Mouse (Mus musculus) monocyte, adult 2 months (primary cell): Measurements from ENCODE around the gene Dusp16.

Experiments
- DNase-seq, 2 experiments: peaks; one replicate each; pipeline ENCODE4 v3.0.0; 2022; ENCODE audit warnings: low spot score in 2 of 2, low read depth in 1 of 2

Dusp16 gene

GRCm38 (mm10) chr6:134745876-134746275 is 46.5 kb downstream of the Dusp16 start:
- no peak for DNase-seq

- no peak for DNase-seq
Measured at GRCm38 (mm10) chr6:134743568-134743967, 48.9 kb downstream of the Dusp16 start.

- no peak for DNase-seq
Measured at GRCm38 (mm10) chr6:134736853-134737252, 55.6 kb downstream of the Dusp16 start.

- no peak for DNase-seq
Measured at GRCm38 (mm10) chr6:134733800-134734221, 58.6 kb downstream of the Dusp16 start.

GRCm38 (mm10) chr6:134732813-134733212 is 59.6 kb downstream of the Dusp16 start:
- no peak for DNase-seq

- DNase-seq: no peak
Measured at GRCm38 (mm10) chr6:134730978-134731377, 61.4 kb downstream of the Dusp16 start.

- no peak for DNase-seq
Measured at GRCm38 (mm10) chr6:134725406-134725805, 67.0 kb downstream of the Dusp16 start.

- DNase-seq: no peak
Measured at GRCm38 (mm10) chr6:134723833-134724553, 68.4 kb downstream of the Dusp16 start.

- DNase-seq: no peak
Measured at GRCm38 (mm10) chr6:134723326-134723725, 69.1 kb downstream of the Dusp16 start.

GRCm38 (mm10) chr6:134722906-134723305 is 69.5 kb downstream of the Dusp16 start:
- DNase-seq: no peak

GRCm38 (mm10) chr6:134721729-134722269 is 70.6 kb downstream of the Dusp16 start:
- DNase-seq: no peak

GRCm38 (mm10) chr6:134720150-134720549 is 72.3 kb downstream of the Dusp16 start:
- DNase-seq: no peak

- no peak for DNase-seq
Measured at GRCm38 (mm10) chr6:134719156-134719555, 73.3 kb downstream of the Dusp16 start.

- DNase-seq: no peak
Measured at GRCm38 (mm10) chr6:134718668-134719065, 73.8 kb downstream of the Dusp16 start.

GRCm38 (mm10) chr6:134717886-134718667 is 74.3 kb downstream of the Dusp16 start:
- no peak for DNase-seq

- no peak for DNase-seq
Measured at GRCm38 (mm10) chr6:134716168-134716587, 76.2 kb downstream of the Dusp16 start.

- no peak for DNase-seq
Measured at GRCm38 (mm10) chr6:134713897-134714296, 78.5 kb downstream of the Dusp16 start.

- DNase-seq: no peak
Measured at GRCm38 (mm10) chr6:134713321-134713720, 79.1 kb downstream of the Dusp16 start.

GRCm38 (mm10) chr6:134710020-134710419 is 82.4 kb downstream of the Dusp16 start:
- DNase-seq: no peak

GRCm38 (mm10) chr6:134706467-134706866 is 86.0 kb downstream of the Dusp16 start:
- no peak for DNase-seq

GRCm38 (mm10) chr6:134703053-134703690 is 89.3 kb downstream of the Dusp16 start:
- DNase-seq: no peak

- no peak for DNase-seq
Measured at GRCm38 (mm10) chr6:134702184-134702583, 90.2 kb downstream of the Dusp16 start.
